Mouse (Mus musculus) midbrain, embryonic 10.5 days (tissue): ENCODE measurements at regions not wholly inside any gene's neighbourhood (a gene's known extent, or its start where the extent isn't known, plus 50 kb on each side); places are given as distances from the start of the nearest gene placed in this dataset.

ENCODE experiments used
- DNase-seq: peaks from one replicate; pipeline ENCODE4 v3.0.0-alpha.2; 2017; ENCODE audit warnings: low spot score
- H3K27ac ChIP-seq: fragments of 300-500 bp; sonication (generic); replicated peaks from 2 replicates; pipeline ENCODE4 v1.5.1; 2016; ENCODE audit warnings: mild to moderate bottlenecking
- H3K27me3 ChIP-seq: fragments of 300-500 bp; sonication (generic); 2 replicates; pipeline ENCODE4 v1.6.1; 2016; ENCODE audit warnings: low read depth, mild to moderate bottlenecking; ENCODE audit not compliant: poor library complexity, severe bottlenecking
- H3K36me3 ChIP-seq: fragments of 300-500 bp; sonication (generic); 2 replicates; pipeline ENCODE4 v1.6.1; 2016; ENCODE audit warnings: mild to moderate bottlenecking, moderate library complexity
- H3K4me1 ChIP-seq: fragments of 300-500 bp; sonication (generic); 2 replicates; pipeline ENCODE4 v1.6.1; 2016
- H3K4me3 ChIP-seq: fragments of 300-500 bp; sonication (generic); 2 replicates; pipeline ENCODE4 v1.5.1; 2016; ENCODE audit warnings: mild to moderate bottlenecking, moderate library complexity
- H3K9me3 ChIP-seq: fragments of 300-500 bp; sonication (generic); replicated peaks from 2 replicates; pipeline ENCODE4 v1.6.1; 2016; ENCODE audit warnings: mild to moderate bottlenecking
- WGBS: fragments of 180-500 bp; shearing (Covaris S2); methylation state at CpG from one replicate; pipeline ENCODE4 v1.1.7; 2016; 5-methylcytosine and 5-hydroxymethylcytosine counted together

DNA sequence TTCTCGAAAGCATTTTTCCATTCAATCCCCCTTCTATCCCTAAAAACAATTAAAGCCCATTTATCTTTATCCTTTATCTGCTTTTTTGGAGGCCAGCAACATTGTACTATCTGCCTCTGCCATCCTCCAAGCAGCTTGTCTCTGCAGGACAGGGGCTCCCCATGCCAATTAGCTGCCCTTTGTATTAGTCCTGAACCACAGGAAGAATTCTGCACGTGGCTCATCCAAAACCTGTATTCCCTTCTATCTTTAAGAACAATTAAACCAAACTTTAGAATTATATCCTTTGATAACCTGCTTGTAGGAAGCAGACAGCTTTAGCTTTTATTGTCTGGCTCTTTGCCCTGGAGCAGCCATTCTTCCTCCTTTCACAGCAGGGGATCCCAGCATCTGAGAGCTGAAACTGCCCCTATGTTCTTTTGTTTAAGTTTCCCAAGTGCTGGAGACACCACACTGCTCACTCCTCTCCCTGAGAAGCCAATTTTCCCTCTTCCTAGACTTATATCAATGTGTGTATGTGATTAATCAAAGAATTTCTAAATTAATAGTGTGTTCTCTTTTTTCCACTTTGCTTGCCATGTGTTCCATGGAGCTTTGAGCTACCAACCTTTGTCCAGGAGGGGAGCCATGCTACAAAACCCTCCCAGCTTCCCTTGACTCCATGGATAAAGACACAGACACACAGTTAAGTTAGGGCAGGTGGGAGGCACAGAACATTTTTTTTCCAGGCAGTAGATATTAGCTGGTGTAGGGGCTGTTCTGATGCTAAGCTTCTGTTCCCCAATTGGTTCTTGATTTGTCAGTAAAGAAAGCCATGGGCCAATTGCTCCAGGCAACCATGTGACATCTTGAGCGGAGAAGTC is 256.6 kb upstream of the Sema3a start:
- Histone ChIP-seq H3K36me3 (no peaks in the 10 kb centered on the region), H3K9me3 (no peaks in the 10 kb centered on the region), H3K27me3 (no peaks in the 10 kb centered on the region), H3K27ac (0 out of 2 replicates have a peak overlapping the region, but pooled peaks have one; percentile 6), H3K4me1 (peaks cover 10% of the 10 kb centered on the region), H3K4me3 (no peak overlapping the region)
- 33% methylated on average over 3 of the region's 3 CpGs for WGBS
- peak; percentile 30 for DNase-seq

DNA sequence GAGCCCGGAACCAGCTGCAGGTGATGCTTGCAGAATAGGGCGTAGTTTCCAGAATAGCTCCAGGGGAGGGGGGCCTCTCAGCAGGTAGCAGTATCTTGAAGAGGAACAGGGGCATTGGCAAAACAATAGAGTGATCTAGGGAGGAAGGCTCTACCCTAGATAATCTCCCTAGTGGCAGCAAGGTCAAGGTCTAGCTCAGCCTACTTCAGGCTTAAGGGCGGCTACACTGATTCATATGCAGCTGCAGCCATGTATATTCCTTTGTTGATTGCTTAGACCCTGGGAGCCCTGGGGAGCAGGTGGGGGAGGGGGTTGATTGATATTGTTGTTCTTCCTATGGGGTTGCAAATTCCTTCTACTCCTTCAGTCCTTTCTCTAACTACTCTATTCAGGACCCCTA is 252.3 kb upstream of the Sema3a start:
- Histone ChIP-seq H3K4me1 (peaks cover 10% of the 10 kb centered on the region), H3K27ac (no peak overlapping the region), H3K36me3 (no peaks in the 10 kb centered on the region), H3K4me3 (no peak overlapping the region), H3K27me3 (no peaks in the 10 kb centered on the region), H3K9me3 (no peaks in the 10 kb centered on the region)
- WGBS, result 92% methylated on average over 3 of the region's 3 CpGs
- DNase-seq, result no peak

DNA sequence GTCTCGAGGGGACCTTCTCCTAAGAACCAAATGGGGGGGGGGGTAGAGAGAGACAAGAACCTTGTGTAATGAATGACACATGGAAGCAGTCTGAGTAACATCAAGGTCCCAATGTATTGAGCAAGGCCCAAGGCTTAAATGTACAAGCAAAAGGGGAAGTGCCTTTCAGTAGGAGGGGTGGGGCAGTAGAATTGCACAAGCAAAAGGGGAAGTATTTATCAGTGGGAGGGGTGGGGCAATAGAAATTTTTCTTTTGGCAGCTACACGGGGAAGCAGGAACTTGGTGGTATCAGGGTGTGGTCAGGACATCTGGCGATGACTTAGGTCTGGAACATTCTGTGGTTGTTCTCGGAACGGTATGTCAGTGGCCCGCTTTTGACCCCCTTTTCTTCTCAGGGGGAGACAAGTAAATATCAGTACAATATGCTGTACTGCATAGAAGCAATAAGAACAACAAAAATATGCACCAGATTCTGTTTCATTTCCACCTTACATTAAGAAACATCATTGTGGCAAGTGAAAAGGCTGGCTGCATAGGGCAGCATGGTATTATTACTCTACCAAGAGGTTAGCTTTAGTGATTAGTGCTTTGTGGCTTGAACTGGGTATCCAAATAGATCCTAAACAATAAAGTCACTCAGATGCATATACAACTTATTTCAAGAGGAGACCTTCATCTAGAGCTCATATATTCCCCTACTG is 247.5 kb upstream of the Sema3a start:
- Histone ChIP-seq H3K27ac (no peak overlapping the region), H3K4me1 (no peaks in the 10 kb centered on the region), H3K9me3 (no peaks in the 10 kb centered on the region), H3K27me3 (no peaks in the 10 kb centered on the region), H3K4me3 (no peak overlapping the region), H3K36me3 (no peaks in the 10 kb centered on the region)
- WGBS, result 88% methylated on average over 6 of the region's 6 CpGs
- no peak for DNase-seq

DNA sequence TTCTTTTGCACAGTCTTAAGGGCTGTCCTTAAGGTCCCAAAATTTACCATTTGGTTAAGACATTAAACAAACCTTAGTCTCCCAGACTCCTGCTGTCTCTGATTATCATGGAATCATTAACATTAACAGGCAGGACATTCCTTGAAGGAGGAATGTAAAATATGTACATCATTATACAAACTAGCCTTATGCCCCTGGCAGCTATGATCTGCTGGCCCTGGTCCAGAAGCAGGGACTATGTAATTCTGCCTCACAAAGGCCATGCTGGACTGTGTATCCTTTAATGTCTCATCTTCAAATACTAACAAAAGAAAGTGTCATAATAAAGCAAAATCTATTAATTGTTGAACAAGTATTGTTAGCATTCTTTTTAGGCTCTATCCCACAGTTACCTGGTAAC is 232.9 kb upstream of the Sema3a start:
- DNase-seq, result no peak
- Histone ChIP-seq H3K4me1 (no peaks in the 10 kb centered on the region), H3K4me3 (no peak overlapping the region), H3K9me3 (no peaks in the 10 kb centered on the region), H3K36me3 (no peaks in the 10 kb centered on the region), H3K27ac (no peak overlapping the region), H3K27me3 (no peaks in the 10 kb centered on the region)

DNA sequence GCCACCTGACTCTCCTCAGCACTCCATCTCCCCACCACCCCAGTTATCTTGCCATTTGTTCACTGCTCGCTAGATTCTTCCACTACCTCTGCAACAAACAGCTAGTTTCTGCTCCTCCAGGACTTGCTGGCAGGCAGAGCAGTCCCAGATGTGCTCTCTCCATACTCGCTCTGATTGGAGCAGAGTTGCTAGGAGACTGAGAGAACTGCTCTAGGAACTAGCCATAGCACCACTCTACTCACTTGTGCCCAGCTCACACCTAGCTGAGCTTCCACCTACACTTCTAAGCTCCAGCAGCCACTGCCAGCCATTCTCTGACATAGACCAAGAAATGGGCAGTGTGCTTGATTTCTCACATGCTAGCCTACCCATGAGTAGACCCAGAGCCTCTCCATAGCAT is 230.6 kb upstream of the Sema3a start:
- Histone ChIP-seq H3K4me1 (no peaks in the 10 kb centered on the region), H3K36me3 (no peaks in the 10 kb centered on the region), H3K9me3 (no peaks in the 10 kb centered on the region), H3K4me3 (no peak overlapping the region), H3K27me3 (no peaks in the 10 kb centered on the region), H3K27ac (no peak overlapping the region)
- DNase-seq, result no peak
- WGBS, result 75% methylated on average over 2 of the region's 2 CpGs

DNA sequence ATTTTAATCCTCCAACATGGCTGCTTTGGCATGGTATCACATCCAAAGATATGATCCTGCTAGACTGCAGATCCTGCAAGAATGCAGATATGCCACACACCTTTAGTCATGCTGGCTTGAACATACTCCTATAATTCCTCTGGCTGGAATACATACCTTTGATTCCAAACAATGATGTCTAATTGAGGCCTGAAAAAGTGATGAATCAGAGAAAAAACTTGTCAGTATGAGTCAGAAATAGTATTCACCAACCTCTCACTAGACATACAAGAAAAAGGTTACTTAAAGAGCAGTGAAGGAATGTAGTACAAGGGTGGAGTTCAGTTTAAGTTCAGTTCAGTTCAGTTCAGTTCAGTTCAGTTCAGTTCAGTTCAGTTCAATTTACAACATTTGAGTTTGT is 214.5 kb upstream of the Sema3a start:
- no peaks in the 10 kb centered on the region for H3K27me3 ChIP-seq
- no peaks in the 10 kb centered on the region for H3K4me1 ChIP-seq
- H3K9me3 ChIP-seq, result no peaks in the 10 kb centered on the region
- H3K27ac ChIP-seq, result no peak overlapping the region
- no peaks in the 10 kb centered on the region for H3K36me3 ChIP-seq
- H3K4me3 ChIP-seq, result no peak overlapping the region
- no peak for DNase-seq

DNA sequence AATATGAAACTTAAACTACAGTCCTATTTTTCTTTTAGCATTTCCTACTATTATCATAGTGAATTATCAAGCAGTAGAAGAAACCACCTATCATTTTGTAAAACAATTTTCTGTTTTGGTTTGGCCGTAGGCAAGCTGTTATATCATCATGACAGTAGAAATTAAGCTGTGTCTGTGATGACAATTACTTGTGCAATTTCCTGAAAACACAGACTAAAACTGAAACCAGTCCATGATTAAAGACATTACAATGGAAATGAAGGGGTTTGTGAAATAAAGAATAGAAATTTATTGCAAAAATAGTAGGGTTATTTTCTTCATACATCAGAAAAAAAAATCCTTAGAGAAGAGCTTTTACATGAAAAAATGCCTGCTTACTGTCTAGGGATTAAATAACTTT is 210.8 kb upstream of the Sema3a start:
- Histone ChIP-seq H3K27me3 (no peaks in the 10 kb centered on the region), H3K36me3 (no peaks in the 10 kb centered on the region), H3K27ac (no peak overlapping the region), H3K4me3 (no peak overlapping the region), H3K9me3 (no peaks in the 10 kb centered on the region), H3K4me1 (no peaks in the 10 kb centered on the region)
- DNase-seq, result no peak
- 84% methylated on average over 1 of the region's 1 CpGs for WGBS

DNA sequence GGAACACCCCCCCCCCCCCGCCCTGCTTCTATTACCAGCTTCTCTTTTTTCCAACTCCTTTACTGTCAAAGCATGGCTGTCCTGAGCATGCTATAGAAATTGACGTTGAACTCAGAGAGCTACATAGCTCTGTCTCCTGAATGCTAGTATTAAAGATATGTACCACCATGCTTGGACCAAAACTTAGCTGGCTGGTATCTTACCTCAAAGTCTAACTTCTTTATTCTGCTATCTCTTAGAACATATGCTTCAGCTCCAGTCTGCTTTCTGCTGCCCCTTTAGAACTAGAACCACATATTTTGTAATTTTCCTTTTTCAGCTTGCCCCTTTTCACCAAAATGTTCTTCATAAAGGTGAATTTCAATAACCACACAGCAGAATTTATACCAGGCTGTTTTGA is 205.9 kb upstream of the Sema3a start:
- H3K9me3 ChIP-seq, result no peaks in the 10 kb centered on the region
- WGBS, result 77% methylated on average over 2 of the region's 2 CpGs
- no peak for DNase-seq

DNA sequence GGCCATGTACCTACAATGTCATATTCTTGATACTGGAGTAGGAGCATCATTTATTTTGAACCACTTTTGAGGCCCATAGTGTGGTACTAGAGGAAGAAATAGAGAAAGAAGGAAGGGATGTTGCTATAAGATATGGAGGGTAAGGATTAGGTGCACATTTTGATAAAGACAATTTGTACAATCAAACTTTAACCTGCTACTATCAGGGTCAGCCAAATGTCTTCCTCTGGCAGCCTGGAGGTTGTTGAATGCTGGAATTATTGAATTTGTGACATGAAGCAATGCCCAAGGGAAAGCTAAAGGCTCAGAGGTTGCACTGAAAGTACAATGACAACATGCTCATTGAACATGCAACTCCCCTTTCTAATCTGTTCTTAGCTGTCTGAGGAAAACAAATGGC is 202.3 kb upstream of the Sema3a start:
- H3K4me1 ChIP-seq, result no peaks in the 10 kb centered on the region
- no peak for DNase-seq
- H3K9me3 ChIP-seq, result no peaks in the 10 kb centered on the region
- H3K27ac ChIP-seq, result no peak overlapping the region
- H3K27me3 ChIP-seq, result no peaks in the 10 kb centered on the region
- H3K36me3 ChIP-seq, result no peaks in the 10 kb centered on the region
- H3K4me3 ChIP-seq, result no peak overlapping the region

More for the DNA sequence above, 205.9 kb upstream of the Sema3a start:
- H3K36me3 ChIP-seq, result no peaks in the 10 kb centered on the region
- H3K27ac ChIP-seq, result no peak overlapping the region
- H3K27me3 ChIP-seq, result no peaks in the 10 kb centered on the region
- H3K4me1 ChIP-seq, result no peaks in the 10 kb centered on the region
- no peak overlapping the region for H3K4me3 ChIP-seq

DNA sequence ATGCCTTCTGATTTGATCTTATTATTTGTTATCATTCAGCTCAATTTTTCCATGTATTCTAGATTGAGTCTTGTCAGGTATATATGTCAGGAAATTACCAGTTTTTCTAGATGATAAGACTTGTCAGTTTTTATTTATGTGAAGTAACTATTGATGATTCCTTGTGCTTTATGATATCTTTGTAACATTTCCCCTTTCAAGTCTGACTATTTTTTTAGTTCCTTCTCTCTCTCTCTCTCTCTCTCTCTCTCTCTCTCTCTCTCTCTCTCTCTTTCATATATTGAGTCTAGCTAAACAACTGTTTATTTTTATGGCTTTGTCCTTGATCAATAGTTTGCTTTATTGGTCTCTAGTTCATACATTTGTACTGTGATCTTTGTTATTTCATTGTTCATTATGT is 199.7 kb upstream of the Sema3a start:
- no peaks in the 10 kb centered on the region for H3K4me1 ChIP-seq
- no peak overlapping the region for H3K27ac ChIP-seq
- no peak for DNase-seq
- H3K27me3 ChIP-seq, result no peaks in the 10 kb centered on the region
- no peak overlapping the region for H3K4me3 ChIP-seq
- no peaks in the 10 kb centered on the region for H3K9me3 ChIP-seq
- H3K36me3 ChIP-seq, result no peaks in the 10 kb centered on the region

DNA sequence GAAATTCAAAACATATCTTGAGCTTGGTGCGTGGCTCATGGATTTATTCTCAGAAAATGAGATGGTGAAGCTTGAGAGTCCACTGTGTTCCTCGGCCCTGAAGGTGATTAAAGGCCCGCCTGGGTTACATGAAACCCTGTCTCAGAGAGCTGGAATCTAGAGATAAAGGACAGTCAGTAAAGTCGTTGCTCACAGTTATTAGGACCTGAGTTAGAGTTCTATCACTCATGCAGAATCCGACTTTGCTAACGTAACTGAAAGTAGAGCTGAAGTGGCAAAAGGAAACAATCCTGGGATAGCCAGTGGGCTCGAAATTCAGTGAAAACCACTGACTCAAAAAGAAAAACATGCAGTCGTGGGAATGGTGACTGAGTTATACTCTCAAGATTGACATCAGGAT is 198.9 kb upstream of the Sema3a start:
- Histone ChIP-seq H3K36me3 (no peaks in the 10 kb centered on the region), H3K27ac (no peak overlapping the region), H3K4me3 (no peak overlapping the region), H3K4me1 (no peaks in the 10 kb centered on the region), H3K9me3 (no peaks in the 10 kb centered on the region), H3K27me3 (no peaks in the 10 kb centered on the region)
- WGBS, result 82% methylated on average over 8 of the region's 8 CpGs
- DNase-seq, result no peak

DNA sequence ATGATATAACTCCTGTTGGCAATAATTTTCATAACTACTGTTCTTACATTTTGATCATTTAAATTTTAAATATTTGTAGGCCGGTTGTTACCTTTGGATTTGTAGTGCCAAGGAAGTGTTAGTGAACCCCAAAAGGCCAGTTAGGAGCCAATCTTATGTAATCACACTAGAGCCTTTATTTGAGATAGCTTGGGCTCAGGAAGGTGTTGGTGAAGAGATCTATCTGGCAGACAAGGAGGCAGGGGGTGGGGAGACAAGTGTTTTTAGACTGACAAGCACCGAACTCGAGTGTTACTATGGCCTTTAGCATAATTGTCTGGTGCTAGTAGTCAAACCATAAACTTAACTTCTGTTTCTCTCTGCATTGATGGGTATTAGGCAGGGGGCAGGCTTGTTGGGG is 198.0 kb upstream of the Sema3a start:
- no peaks in the 10 kb centered on the region for H3K9me3 ChIP-seq
- H3K36me3 ChIP-seq, result no peaks in the 10 kb centered on the region
- DNase-seq, result no peak
- no peaks in the 10 kb centered on the region for H3K4me1 ChIP-seq
- no peak overlapping the region for H3K4me3 ChIP-seq
- H3K27me3 ChIP-seq, result no peaks in the 10 kb centered on the region
- no peak overlapping the region for H3K27ac ChIP-seq
- 82% methylated on average over 3 of the region's 3 CpGs for WGBS

DNA sequence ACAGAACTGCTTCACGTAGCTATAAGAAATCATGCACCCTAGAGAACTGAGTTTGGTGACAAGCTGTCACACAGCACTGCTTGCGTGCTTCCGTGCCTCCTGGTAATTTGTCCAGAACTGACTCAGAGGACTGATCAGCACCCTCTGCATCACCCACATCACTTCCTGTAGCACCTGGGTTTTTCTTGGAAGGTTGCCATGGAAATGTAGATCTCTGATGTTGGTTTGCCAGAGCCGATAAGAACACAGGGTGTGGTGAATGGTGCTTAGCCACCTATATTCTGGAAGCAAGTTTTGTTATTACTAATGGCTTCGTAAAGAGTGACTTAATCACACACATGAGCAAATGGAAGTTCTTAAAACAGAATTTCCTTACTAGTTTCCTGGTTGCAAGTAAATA is 188.2 kb upstream of the Sema3a start:
- Histone ChIP-seq H3K36me3 (no peaks in the 10 kb centered on the region), H3K27me3 (no peaks in the 10 kb centered on the region), H3K4me1 (no peaks in the 10 kb centered on the region), H3K9me3 (no peaks in the 10 kb centered on the region), H3K27ac (no peak overlapping the region), H3K4me3 (no peak overlapping the region)
- DNase-seq, result no peak
- WGBS, result 91% methylated on average over 5 of the region's 5 CpGs
